In genomic region chr11:3331756-3332642, GRCm38 (mm10) we compare ENCODE assay signal across 8 mouse cellular contexts. TPM values are rescaled to one million over a fixed set of nuclear protein-coding genes. Genes with fewer than 3 reads are reported as not detected.
DNase-seq lines count a peak whose midpoint lies in the region; ATAC-seq and TF ChIP-seq lines count a peak whose summit lies in the region.

No protein-coding gene starts in this region.

- peak; percentile 77; the same call in 1 of the 2 replicates for TF ChIP-seq POLR2A in lung, adult 2 months (IDR thresholded peaks at IDR 0.05; ENCODE audit: borderline replicate concordance, extremely low read depth, low read depth, low read length)

- H3K27ac ChIP-seq in forebrain, embryonic 16.5 days (ENCODE audit: low read length), result peak overlapping the region; percentile 82
- H3K27ac ChIP-seq in layer of hippocampus, adult 2 months, result peak overlapping the region; percentile 99

- WGBS in forebrain, embryonic 16.5 days, result under 1% methylated on average over 70 of the region's 75 CpGs
- under 1% methylated on average over 75 of the region's 75 CpGs for WGBS in lung, adult 2 months

- peak overlapping the region; percentile 70 for H3K9ac ChIP-seq in forebrain, embryonic 16.5 days (replicated peaks; ENCODE audit: low read depth, low read length)

- H3K27me3 ChIP-seq in G1E (ENCODE audit: insufficient read depth, low read length), result peaks cover 46% of the 10 kb centered on the region
- H3K27me3 ChIP-seq in forebrain, embryonic 16.5 days (replicated peaks; ENCODE audit: control insufficient read depth, insufficient read depth, low read length), result no peaks in the 10 kb centered on the region

- no peak for TF ChIP-seq CTCF in G1E (IDR thresholded peaks at IDR 0.05; ENCODE audit: low read depth, low read length)
- TF ChIP-seq CTCF in layer of hippocampus, adult 2 months (conservative IDR thresholded peaks at IDR 0.05), result peak; percentile 21; the same call in 1 of the 2 replicates
- TF ChIP-seq CTCF in lung, adult 2 months (IDR thresholded peaks at IDR 0.05; ENCODE audit: insufficient read depth, low read length), result no peak

- peak overlapping the region; percentile 99 for H3K4me2 ChIP-seq in forebrain, embryonic 16.5 days (ENCODE audit: low read length)

- ATAC-seq in G1E (ENCODE audit: extremely low read depth, insufficient number of reproducible peaks, low FRiP score, poor library complexity, severe bottlenecking), result peak; percentile 68
- peak; percentile 98 for ATAC-seq in forebrain, embryonic 16.5 days
- ATAC-seq in neutrophil, adult 5-6 weeks (ENCODE audit: extremely low read depth, insufficient number of reproducible peaks, low FRiP score, poor library complexity, severe bottlenecking), result peak; percentile 80

- H3K9me3 ChIP-seq in G1E (replicated peaks), result peaks cover 6% of the 10 kb centered on the region; the same call in 1 of the 2 replicates
- H3K9me3 ChIP-seq in forebrain, embryonic 16.5 days (ENCODE audit: control insufficient read depth, low read length), result no peaks in the 10 kb centered on the region

- DNase-seq in G1E (ENCODE audit: low spot score), result peak; percentile 85
- DNase-seq in cerebellum, adult 18-20 months, result peak; percentile 93 to 96
- peak; percentile 87 to 92 for DNase-seq in heart, postnatal 36 days
- DNase-seq in layer of hippocampus, adult 2 months (ENCODE audit: low spot score in 2 of 2), result peak; percentile 92 to 96
- DNase-seq in lung, adult 2 months, result peak; percentile 84
- peak; percentile 97 for DNase-seq in testis, postnatal 14 days (ENCODE audit: low spot score)

- intact Hi-C loops in heart, postnatal 36 days (cut with DNase I), result loop anchor here (2.0 kb wide), 1 partner anchor 15 kb away; no protein-coding TSS in a partner anchor

- H3K36me3 ChIP-seq in G1E (replicated peaks), result no peaks in the 10 kb centered on the region
- H3K36me3 ChIP-seq in forebrain, embryonic 16.5 days (ENCODE audit: control insufficient read depth, insufficient read depth), result peaks cover 7% of the 10 kb centered on the region; the same call in 1 of the 2 replicates

- H3K4me1 ChIP-seq in G1E (ENCODE audit: insufficient read depth, low read depth, low read length), result peaks cover 54% of the 10 kb centered on the region
- H3K4me1 ChIP-seq in forebrain, embryonic 16.5 days (replicated peaks; ENCODE audit: control insufficient read depth, insufficient read depth, low read length), result peaks cover 17% of the 10 kb centered on the region
- H3K4me1 ChIP-seq in lung, adult 2 months (ENCODE audit: control insufficient read depth, insufficient read depth, low read length), result peaks cover 23% of the 10 kb centered on the region

- H3K4me3 ChIP-seq in G1E (ENCODE audit: low read depth, low read length), result peak overlapping the region; percentile 67
- peak overlapping the region; percentile 59 for H3K4me3 ChIP-seq in forebrain, embryonic 16.5 days (replicated peaks; ENCODE audit: low read length)
- peak overlapping the region; percentile 79 for H3K4me3 ChIP-seq in layer of hippocampus, adult 2 months
- H3K4me3 ChIP-seq in lung, adult 2 months (replicated peaks; ENCODE audit: extremely low read depth, low read depth, low read length), result peak overlapping the region; percentile 73

RNA-seq across cellular contexts. Expression of gene Pik3ip1, which starts 1.8 kb away (rescaled TPM):
- total RNA-seq in G1E (2014; fragmentation: Nextera tagmentation) (0.53 and 0.92 TPM in 2 replicates), G1E (2017) (2.2 and 2.4 TPM in 2 replicates)
- 4.8 and 5.4 TPM in 2 replicates for polyA plus RNA-seq in G1E (2012)
- 36.1 and 41.8 TPM in 2 replicates for polyA plus RNA-seq in forebrain, embryonic 16.5 days (2015; fragmentation: Nextera tagmentation; extraction: Ambion mirVana)
- total RNA-seq in heart, postnatal 36 days (2021), result 10 to 100 TPM; 49.4 to 66.2 TPM
- 10 to 100 TPM; 35.9 to 41.5 TPM for total RNA-seq in layer of hippocampus, adult 2 months (2021)
- 23.2 and 38.3 TPM in 2 replicates for polyA plus RNA-seq in lung, adult 2 months (2012; rRNA removed)
- 62.5 and 68.5 TPM in 2 replicates for total RNA-seq in neutrophil, adult 5-6 weeks (2017)

RNA-seq across cellular contexts. Expression of gene Patz1, which starts 43.3 kb away (rescaled TPM):
- total RNA-seq in G1E (2014; fragmentation: Nextera tagmentation) (71.9 and 89.1 TPM in 2 replicates), G1E (2017) (56.5 and 66.6 TPM in 2 replicates)
- 86.1 and 112 TPM in 2 replicates for polyA plus RNA-seq in G1E (2012)
- polyA plus RNA-seq in forebrain, embryonic 16.5 days (2015; fragmentation: Nextera tagmentation; extraction: Ambion mirVana), result 56.6 and 58.2 TPM in 2 replicates
- total RNA-seq in heart, postnatal 36 days (2021), result 10 to 100 TPM; 24.9 to 31.0 TPM
- 10 to 100 TPM; 55.5 to 56.6 TPM for total RNA-seq in layer of hippocampus, adult 2 months (2021)
- polyA plus RNA-seq in lung, adult 2 months (2012; rRNA removed), result 40.3 and 50.9 TPM in 2 replicates
- 52.3 and 60.4 TPM in 2 replicates for total RNA-seq in neutrophil, adult 5-6 weeks (2017)

Comparison
In these comparisons a context has a peak if more than half of its experiments do, and no peak if none do; other contexts are left out.
1. Peak in every context shown above with its lines: DNase-seq, ATAC-seq, H3K4me3 ChIP-seq and H3K27ac ChIP-seq.
2. RNA of gene Pik3ip1, which starts 1.8 kb away (total RNA-seq): 49.4 to 66.2 TPM in heart, postnatal 36 days, 62.5 to 68.5 TPM in neutrophil, adult 5-6 weeks and 35.9 to 41.5 TPM in layer of hippocampus, adult 2 months; 0.53 to 2.4 TPM in G1E; every median in the first group is over 10 times any median in the second.